Mouse (Mus musculus): ENCODE measurements at regions not wholly inside any gene's neighbourhood (a gene's known extent, or its start where the extent isn't known, plus 50 kb on each side); places are given as distances from the start of the nearest gene placed in this dataset.

DNA sequence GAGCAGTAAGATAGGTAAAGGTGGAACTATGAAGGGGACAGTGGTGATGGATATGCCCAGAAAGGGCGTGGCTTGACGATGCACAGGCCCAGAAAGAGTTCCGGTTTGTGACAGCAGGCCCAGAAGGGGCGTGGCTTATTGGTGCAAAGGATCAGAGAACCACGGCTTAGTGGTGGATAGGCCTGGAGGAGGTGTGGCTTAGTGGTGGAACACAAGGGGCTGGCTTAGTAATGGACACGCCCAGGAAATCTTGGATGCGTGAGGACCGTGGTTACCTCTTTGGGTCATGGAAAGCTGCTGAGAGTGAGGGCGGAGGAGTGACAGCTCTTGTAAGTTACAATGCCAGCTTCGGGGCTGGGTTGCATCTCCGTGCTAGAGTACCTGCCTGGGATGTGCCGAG, 58.2 kb upstream of the Gm11733 start:
- TF ChIP-seq CTCF (IDR thresholded peaks at IDR 0.05; ENCODE audit: extremely low read depth, insufficient read depth, low read length): no peak
- no peak for TF ChIP-seq POLR2A (IDR thresholded peaks at IDR 0.05; ENCODE audit: extremely low read depth, insufficient read depth, low read length)
